Mouse (Mus musculus) thymus, adult 2 months (tissue): ENCODE measurements around the gene Nnmt. TPM values are rescaled to one million over a fixed set of nuclear protein-coding genes. Genes with fewer than 3 reads are reported as not detected.

Experiments used
- DNase-seq: peaks from one replicate; pipeline ENCODE4 v3.0.0; 2021
- H3K27ac ChIP-seq: fragments of 200-500 bp; 2 replicates; pipeline ENCODE4 v1.5.1; 2012; ENCODE audit warnings: low read length, control low read depth; ENCODE audit not compliant: control insufficient read depth, insufficient read depth
- H3K27me3 ChIP-seq: fragments of 200-500 bp; 2 replicates; pipeline ENCODE4 v1.6.1; 2012; ENCODE audit warnings: mild to moderate bottlenecking, low read length, moderate library complexity, mixed read lengths; ENCODE audit not compliant: control insufficient read depth, insufficient read depth
- H3K36me3 ChIP-seq: fragments of 200-500 bp; 2 replicates; pipeline ENCODE4 v1.6.1; 2012; ENCODE audit warnings: mild to moderate bottlenecking, low read length, moderate library complexity; ENCODE audit not compliant: control insufficient read depth, insufficient read depth
- H3K4me1 ChIP-seq: fragments of 200-500 bp; replicated peaks from 2 replicates; pipeline ENCODE4 v1.6.1; 2012; ENCODE audit warnings: low read length; ENCODE audit not compliant: control insufficient read depth, insufficient read depth
- H3K4me3 ChIP-seq: fragments of 200-500 bp; 2 replicates; pipeline ENCODE4 v1.5.1; 2012; ENCODE audit warnings: mild to moderate bottlenecking, low read length, control low read depth, moderate library complexity; ENCODE audit not compliant: control insufficient read depth, insufficient read depth
- CTCF ChIP-seq: fragments of 200-500 bp; IDR thresholded peaks from 2 replicates; pipeline ENCODE4 v1.5.1; 2012; ENCODE audit warnings: mild to moderate bottlenecking, control low read depth, low read length, moderate library complexity, borderline replicate concordance; ENCODE audit not compliant: control insufficient read depth, poor library complexity, insufficient read depth; ENCODE audit errors: extremely low read depth
- POLR2A ChIP-seq: fragments of 200-500 bp; IDR thresholded peaks from 2 replicates; pipeline ENCODE4 v1.6.1; 2012; ENCODE audit warnings: mild to moderate bottlenecking, low read length, control low read depth, moderate library complexity; ENCODE audit not compliant: control insufficient read depth, poor library complexity, insufficient read depth; ENCODE audit errors: extremely low read depth
- WGBS: fragments of 180-500 bp; shearing (Covaris S2); methylation state at CpG from one replicate; pipeline ENCODE4 v1.1.7; 2018; 5-methylcytosine and 5-hydroxymethylcytosine counted together
- polyA plus RNA-seq: library from polyadenylated mRNA; depleted of rRNA; stranded (reverse); fragments of >200 nt; gene quantifications from 2 replicates; pipeline ENCODE4 v1.2.3, GENCODE M21; 2012

Gene Nnmt
- polyA plus RNA-seq, 1 experiment = 2.3 TPM

DNA sequence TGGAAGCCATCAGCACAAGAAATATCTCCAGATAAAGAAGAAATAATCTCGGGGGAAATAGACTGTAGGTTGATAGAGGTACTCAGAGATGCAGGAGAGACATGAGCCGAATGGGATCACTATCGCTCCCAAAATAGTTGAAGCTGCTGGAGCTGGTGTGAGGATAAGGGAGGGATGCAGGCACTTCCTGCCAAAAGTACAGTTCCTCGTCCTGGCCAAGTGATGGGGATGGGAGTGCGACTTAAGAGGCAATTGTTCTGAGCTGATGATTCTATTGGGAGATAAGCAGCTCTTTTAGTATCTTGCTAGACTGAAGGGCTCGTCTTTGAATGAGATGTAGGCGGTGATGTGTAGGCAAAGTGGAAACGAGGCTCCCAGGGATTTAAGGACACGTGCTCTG, 4.1 kb downstream of the Nnmt start:
- TF ChIP-seq CTCF = no peak
- TF ChIP-seq POLR2A = no peak
- H3K4me3 ChIP-seq = no peak overlapping the region
- H3K27ac ChIP-seq = no peak overlapping the region
- H3K27me3 ChIP-seq = no peaks in the 10 kb centered on the region
- no peaks in the 10 kb centered on the region for H3K36me3 ChIP-seq
- WGBS = 78% methylated on average over 9 of the region's 9 CpGs
- DNase-seq = no peak
- no peaks in the 10 kb centered on the region for H3K4me1 ChIP-seq

- WGBS = 59% methylated on average over 2 of the region's 2 CpGs
- Histone ChIP-seq H3K4me1 (no peaks in the 10 kb centered on the region), H3K4me3 (no peak overlapping the region), H3K27me3 (no peaks in the 10 kb centered on the region), H3K27ac (no peak overlapping the region), H3K36me3 (no peaks in the 10 kb centered on the region)
- no peak for TF ChIP-seq CTCF
- TF ChIP-seq POLR2A = no peak
- no peak for DNase-seq
Measured at GRCm38 (mm10) chr9:48600066-48600465, 4.9 kb downstream of the Nnmt start.

DNA sequence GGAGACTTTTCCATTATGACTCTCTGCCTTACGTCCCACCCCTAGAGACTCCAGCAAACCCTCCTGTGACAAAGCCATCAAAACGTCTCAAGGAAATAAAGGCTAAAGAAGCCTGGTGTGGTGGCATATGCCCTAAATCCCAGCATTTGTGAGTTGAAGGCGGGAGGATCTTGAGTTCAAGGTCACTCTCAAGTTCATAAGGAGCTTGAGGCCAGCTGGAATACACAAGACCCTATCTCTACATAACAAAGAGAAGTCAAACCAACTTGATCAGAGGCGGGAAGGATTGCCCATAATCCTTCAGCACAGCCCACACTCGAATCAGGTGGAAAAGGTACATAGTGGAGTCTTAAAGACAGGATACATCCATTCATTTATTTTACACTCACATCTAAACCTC, 7.5 kb downstream of the Nnmt start:
- DNase-seq = no peak
- no peaks in the 10 kb centered on the region for H3K27me3 ChIP-seq
- WGBS = 92% methylated on average over 5 of the region's 5 CpGs
- no peak overlapping the region for H3K4me3 ChIP-seq
- H3K4me1 ChIP-seq = no peaks in the 10 kb centered on the region
- H3K27ac ChIP-seq = no peak overlapping the region
- TF ChIP-seq CTCF = no peak
- TF ChIP-seq POLR2A = no peak
- H3K36me3 ChIP-seq = no peaks in the 10 kb centered on the region

DNA sequence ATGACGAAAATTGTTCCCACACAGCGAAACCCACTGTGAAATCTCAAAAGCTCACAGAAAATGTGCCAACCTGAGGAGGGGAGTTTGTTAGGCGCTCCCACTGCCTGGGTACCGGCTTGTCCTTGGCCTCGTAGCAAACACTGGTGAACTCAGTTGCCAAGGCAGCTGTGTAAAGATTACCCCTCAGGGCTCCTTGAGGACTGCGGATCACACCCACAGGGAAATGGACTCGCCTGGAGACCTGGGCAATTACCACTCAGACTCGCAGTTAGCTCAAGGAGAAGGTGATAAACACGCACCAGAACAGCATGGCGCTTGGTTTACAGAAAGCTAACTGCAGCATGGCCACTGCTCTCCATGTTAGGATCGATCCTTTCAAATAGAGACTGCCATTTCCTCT, 8.0 kb downstream of the Nnmt start:
- 90% methylated on average over 11 of the region's 11 CpGs for WGBS
- Histone ChIP-seq H3K27me3 (no peaks in the 10 kb centered on the region), H3K27ac (no peak overlapping the region), H3K4me1 (no peaks in the 10 kb centered on the region), H3K36me3 (no peaks in the 10 kb centered on the region), H3K4me3 (no peak overlapping the region)
- no peak for DNase-seq
- no peak for TF ChIP-seq CTCF
- no peak for TF ChIP-seq POLR2A

- Histone ChIP-seq H3K4me3 (no peak overlapping the region), H3K27me3 (no peaks in the 10 kb centered on the region), H3K27ac (no peak overlapping the region), H3K36me3 (no peaks in the 10 kb centered on the region), H3K4me1 (no peaks in the 10 kb centered on the region)
- 13% methylated on average over 8 of the region's 8 CpGs for WGBS
- TF ChIP-seq POLR2A (no peak), CTCF (no peak)
- no peak for DNase-seq
Measured at GRCm38 (mm10) chr9:48593915-48594314, 11.0 kb downstream of the Nnmt start.

DNA sequence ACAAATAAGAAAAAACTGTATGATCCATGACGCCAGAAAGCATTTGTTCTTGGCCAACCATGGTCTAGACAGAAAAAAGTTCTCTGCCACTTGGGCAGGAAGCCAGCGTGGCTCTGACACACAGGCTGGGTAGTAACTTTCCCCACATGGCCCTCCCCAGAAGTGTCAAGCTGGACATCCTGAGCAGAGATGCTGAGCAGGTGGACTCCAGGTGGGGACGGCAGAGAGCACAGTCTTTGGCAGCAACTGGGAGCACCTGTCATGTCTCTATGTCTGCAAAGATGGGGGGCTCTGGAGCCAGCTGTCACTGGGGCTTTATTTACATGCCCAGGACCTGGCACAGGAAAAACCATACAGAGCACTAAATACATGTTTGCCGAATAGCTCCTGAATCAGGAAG, 14.3 kb downstream of the Nnmt start:
- no peak for TF ChIP-seq POLR2A
- no peak for TF ChIP-seq CTCF
- H3K4me3 ChIP-seq = no peak overlapping the region
- H3K36me3 ChIP-seq = no peaks in the 10 kb centered on the region
- H3K4me1 ChIP-seq = no peaks in the 10 kb centered on the region
- WGBS = 75% methylated on average over 4 of the region's 4 CpGs
- DNase-seq = no peak
- H3K27ac ChIP-seq = no peak overlapping the region
- H3K27me3 ChIP-seq = no peaks in the 10 kb centered on the region

DNA sequence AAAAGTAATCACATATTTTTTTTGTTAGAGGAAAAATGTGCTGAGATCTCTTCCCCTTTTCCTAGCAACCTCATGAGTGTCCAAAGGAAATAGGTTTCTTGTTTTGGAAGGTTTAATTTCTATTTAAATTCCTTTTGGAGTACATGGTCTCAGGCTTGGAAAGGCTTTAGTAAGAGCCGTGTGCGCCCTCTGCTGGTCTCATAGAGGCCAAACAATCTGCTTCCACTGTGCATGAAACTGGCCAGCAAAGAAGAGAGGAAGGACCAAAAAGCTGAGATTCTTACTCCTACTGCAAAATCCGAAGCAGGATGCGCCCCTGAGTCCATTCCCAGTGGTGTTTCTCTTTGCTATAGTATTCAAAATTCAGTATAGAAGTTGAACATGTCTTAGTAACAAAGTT, 18.6 kb downstream of the Nnmt start:
- Histone ChIP-seq H3K36me3 (no peaks in the 10 kb centered on the region), H3K27ac (no peak overlapping the region), H3K4me3 (no peak overlapping the region), H3K27me3 (no peaks in the 10 kb centered on the region), H3K4me1 (no peaks in the 10 kb centered on the region)
- no peak for TF ChIP-seq CTCF
- TF ChIP-seq POLR2A = no peak
- peak; percentile 37 for DNase-seq
- 4% methylated on average over 4 of the region's 4 CpGs for WGBS
